Mouse (Mus musculus) kidney, embryonic 16.5 days (tissue): ENCODE data around the gene Tnfsf15. TPM values are rescaled to one million over a fixed set of nuclear protein-coding genes. Genes with fewer than 3 reads are reported as not detected.

Experiments
- ATAC-seq: fragments of 200-750 bp; cut with Nextera tagmentation; 2 replicates; pipeline ENCODE4 v1.8.0; 2017; ENCODE audit warnings: moderate TSS enrichment; ENCODE audit not compliant: low FRiP score, low TSS enrichment
- H3K27ac ChIP-seq: fragments of 300-500 bp; sonication (generic); 2 replicates; pipeline ENCODE4 v1.5.1; 2014; ENCODE audit warnings: low read length
- H3K27me3 ChIP-seq: fragments of 300-500 bp; sonication (generic); 2 replicates; pipeline ENCODE4 v1.6.1; 2014; ENCODE audit warnings: low read length, control low read depth, mixed read lengths; ENCODE audit not compliant: insufficient read depth
- H3K36me3 ChIP-seq: fragments of 300-500 bp; sonication (generic); 2 replicates; pipeline ENCODE4 v1.6.1; 2014; ENCODE audit warnings: low read length, control low read depth, mixed read lengths; ENCODE audit not compliant: insufficient read depth
- H3K4me1 ChIP-seq: fragments of 300-500 bp; sonication (generic); 2 replicates; pipeline ENCODE4 v1.6.1; 2014; ENCODE audit warnings: low read length, control low read depth, mixed read lengths; ENCODE audit not compliant: insufficient read depth
- H3K4me2 ChIP-seq: fragments of 300-500 bp; sonication (generic); replicated peaks from 2 replicates; pipeline ENCODE4 v1.6.1; 2014; ENCODE audit warnings: low read depth, low read length
- H3K4me3 ChIP-seq: fragments of 300-500 bp; sonication (generic); 2 replicates; pipeline ENCODE4 v1.5.1; 2014; ENCODE audit warnings: mild to moderate bottlenecking, low read length
- H3K9ac ChIP-seq: fragments of 300-500 bp; sonication (generic); replicated peaks from 2 replicates; pipeline ENCODE4 v1.6.1; 2014; ENCODE audit warnings: low read length
- H3K9me3 ChIP-seq: fragments of 300-500 bp; sonication (generic); 2 replicates; pipeline ENCODE4 v1.6.1; 2016; ENCODE audit warnings: low read length, control low read depth
- WGBS: fragments of 180-500 bp; shearing (Covaris S2); extraction: QIAGEN DNeasy Blood & Tissue Kit; methylation state at CpG from one replicate; pipeline ENCODE4 v1.1.7; 2014; 5-methylcytosine and 5-hydroxymethylcytosine counted together
- polyA plus RNA-seq: library from polyadenylated mRNA; unstranded; fragments of >200 nt; fragmentation: Nextera tagmentation; extraction: Ambion mirVana; gene quantifications from 2 replicates; pipeline ENCODE4 v1.2.1, GENCODE M21; 2015

Tnfsf15 gene
- 1.3 TPM in 2 replicates for polyA plus RNA-seq

DNA sequence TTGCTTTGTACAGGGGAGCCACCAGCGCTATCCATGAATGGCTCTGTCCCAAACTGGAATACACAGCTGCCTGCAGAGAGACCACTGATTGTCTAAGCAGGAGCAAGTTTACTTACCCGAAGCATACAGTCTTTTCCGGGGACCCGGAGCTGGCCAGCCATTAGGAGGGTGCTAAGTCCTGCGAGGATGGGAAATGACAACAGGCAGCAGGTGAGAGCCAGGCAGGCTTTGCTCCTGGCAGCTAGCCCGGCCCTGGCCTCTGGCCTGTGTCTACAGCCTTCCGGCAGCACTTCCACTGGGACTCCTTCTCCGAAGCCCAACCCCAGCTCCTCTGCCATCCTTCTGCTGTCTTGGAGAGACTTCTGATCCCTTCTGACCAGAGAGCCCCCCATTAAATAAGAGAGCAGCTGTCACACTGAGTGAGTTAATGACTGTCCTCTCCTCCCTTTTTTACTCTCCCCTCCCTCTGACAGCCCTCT is at the start of gene Tnfsf15:
Gene Tnfsf15 (minus strand): TSS at position 421 of the 479 bp plus-strand sequence.
- ATAC-seq, result peak; percentile 64
- Histone ChIP-seq H3K4me3 (peak within 1 kb of the TSS; percentile 8), H3K9ac (peak within 1 kb of the TSS; percentile 46), H3K4me2 (peak within 1 kb of the TSS; percentile 27), H3K4me1 (peaks cover 36% of the 10 kb centered on the region), H3K9me3 (no peaks in the 10 kb centered on the region), H3K36me3 (no peaks in the 10 kb centered on the region), H3K27ac (peak within 1 kb of the TSS; percentile 75), H3K27me3 (no peaks in the 10 kb centered on the region)
- WGBS, result 17% methylated on average over 8 of the region's 8 CpGs

DNA sequence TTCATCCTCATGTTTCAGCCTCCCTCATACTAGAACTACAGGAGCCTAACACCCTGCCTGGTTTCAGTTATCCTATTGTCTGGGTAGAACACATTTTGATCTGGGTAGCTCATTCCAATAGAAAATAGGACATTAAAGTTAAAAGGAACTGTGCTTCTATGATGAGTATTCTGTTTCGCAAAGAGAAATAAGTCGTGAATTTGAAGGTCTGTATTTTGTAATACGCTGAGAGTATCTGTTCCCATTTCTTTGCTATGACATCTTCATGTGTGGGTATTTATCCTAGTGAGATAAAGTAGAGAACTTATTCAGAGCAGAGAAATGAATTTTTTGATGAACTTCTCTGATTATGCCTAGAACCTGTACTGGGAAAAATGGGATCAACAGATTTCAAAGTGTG is 47.4 kb upstream of the Tnfsf15 start:
- no peak overlapping the region for H3K27ac ChIP-seq
- H3K9me3 ChIP-seq, result no peaks in the 10 kb centered on the region
- no peak overlapping the region for H3K9ac ChIP-seq
- no peak for ATAC-seq
- H3K4me3 ChIP-seq, result no peak overlapping the region
- H3K27me3 ChIP-seq, result no peaks in the 10 kb centered on the region
- H3K4me2 ChIP-seq, result no peak overlapping the region
- H3K4me1 ChIP-seq, result no peaks in the 10 kb centered on the region
- no peaks in the 10 kb centered on the region for H3K36me3 ChIP-seq
- 97% methylated on average over 3 of the region's 3 CpGs for WGBS

GRCm38 (mm10) chr4:63785466-63785865 is 40.6 kb upstream of the Tnfsf15 start:
- no peaks in the 10 kb centered on the region for H3K36me3 ChIP-seq
- H3K9ac ChIP-seq, result no peak overlapping the region
- no peaks in the 10 kb centered on the region for H3K27me3 ChIP-seq
- no peak for ATAC-seq
- H3K9me3 ChIP-seq, result no peaks in the 10 kb centered on the region
- no peak overlapping the region for H3K4me3 ChIP-seq
- peaks cover 8% of the 10 kb centered on the region; the same call in 1 of the 2 replicates for H3K4me1 ChIP-seq
- no peak overlapping the region for H3K4me2 ChIP-seq
- WGBS, result 53% methylated on average over 2 of the region's 2 CpGs
- H3K27ac ChIP-seq, result no peak overlapping the region

- Histone ChIP-seq H3K9me3 (no peaks in the 10 kb centered on the region), H3K4me2 (no peak overlapping the region), H3K36me3 (no peaks in the 10 kb centered on the region), H3K4me3 (no peak overlapping the region), H3K27me3 (no peaks in the 10 kb centered on the region), H3K4me1 (peaks cover 8% of the 10 kb centered on the region; the same call in 1 of the 2 replicates), H3K27ac (peak overlapping the region; percentile 36; the same call in 1 of the 2 replicates), H3K9ac (no peak overlapping the region)
- ATAC-seq, result peak; percentile 69; the same call in 1 of the 2 replicates
- 26% methylated on average over 5 of the region's 5 CpGs for WGBS
These were observed 38.9 kb upstream of the Tnfsf15 start for GRCm38 (mm10) chr4:63783826-63784225.

GRCm38 (mm10) chr4:63782970-63783613 is 38.2 kb upstream of the Tnfsf15 start:
- WGBS, result 71% methylated on average over 7 of the region's 7 CpGs
- ATAC-seq, result peak; percentile 49; the same call in 1 of the 2 replicates
- H3K27ac ChIP-seq, result peak overlapping the region; percentile 36; the same call in 1 of the 2 replicates

DNA sequence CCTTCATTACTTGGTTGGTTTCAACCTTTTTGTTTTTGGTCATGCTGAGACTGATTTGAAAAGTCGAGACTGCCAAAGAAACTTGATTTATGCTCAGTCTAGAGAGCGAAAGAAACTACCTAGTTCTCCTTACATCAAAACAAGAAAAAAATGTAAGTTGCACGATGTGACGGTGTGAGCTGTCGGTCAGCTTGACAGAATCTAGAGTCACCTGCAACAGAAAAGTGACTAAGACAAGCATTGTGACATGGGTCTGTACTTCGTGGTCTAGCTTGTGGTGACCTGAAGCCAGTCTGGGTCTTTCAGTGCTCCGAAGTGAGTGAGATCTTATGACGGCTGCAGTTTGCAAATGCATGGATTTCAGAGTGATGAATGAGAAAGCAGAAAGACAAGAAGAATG is 32.3 kb upstream of the Tnfsf15 start:
- no peak overlapping the region for H3K9ac ChIP-seq
- H3K4me1 ChIP-seq, result no peaks in the 10 kb centered on the region
- no peak overlapping the region for H3K27ac ChIP-seq
- H3K4me2 ChIP-seq, result no peak overlapping the region
- H3K9me3 ChIP-seq, result 0 out of 2 replicates have a peak, but pooled peaks cover 2% of the 10 kb centered on the region
- H3K36me3 ChIP-seq, result no peaks in the 10 kb centered on the region
- 80% methylated on average over 8 of the region's 8 CpGs for WGBS
- no peak overlapping the region for H3K4me3 ChIP-seq
- H3K27me3 ChIP-seq, result no peaks in the 10 kb centered on the region
- no peak for ATAC-seq

More at GRCm38 (mm10) chr4:63782970-63783613, 38.2 kb upstream of the Tnfsf15 start:
- Histone ChIP-seq H3K9ac (no peak overlapping the region), H3K27me3 (no peaks in the 10 kb centered on the region), H3K4me1 (peaks cover 8% of the 10 kb centered on the region; the same call in 1 of the 2 replicates), H3K9me3 (no peaks in the 10 kb centered on the region), H3K4me3 (no peak overlapping the region), H3K36me3 (no peaks in the 10 kb centered on the region), H3K4me2 (no peak overlapping the region)

- Histone ChIP-seq H3K4me3 (no peak overlapping the region), H3K4me2 (no peak overlapping the region), H3K27ac (peak overlapping the region; percentile 65; the same call in 1 of the 2 replicates), H3K4me1 (no peaks in the 10 kb centered on the region), H3K27me3 (no peaks in the 10 kb centered on the region), H3K9ac (no peak overlapping the region), H3K9me3 (0 out of 2 replicates have a peak, but pooled peaks cover 2% of the 10 kb centered on the region), H3K36me3 (no peaks in the 10 kb centered on the region)
- 62% methylated on average over 8 of the region's 8 CpGs for WGBS
- ATAC-seq, result no peak
These were observed 28.6 kb upstream of the Tnfsf15 start for GRCm38 (mm10) chr4:63773306-63774090.

DNA sequence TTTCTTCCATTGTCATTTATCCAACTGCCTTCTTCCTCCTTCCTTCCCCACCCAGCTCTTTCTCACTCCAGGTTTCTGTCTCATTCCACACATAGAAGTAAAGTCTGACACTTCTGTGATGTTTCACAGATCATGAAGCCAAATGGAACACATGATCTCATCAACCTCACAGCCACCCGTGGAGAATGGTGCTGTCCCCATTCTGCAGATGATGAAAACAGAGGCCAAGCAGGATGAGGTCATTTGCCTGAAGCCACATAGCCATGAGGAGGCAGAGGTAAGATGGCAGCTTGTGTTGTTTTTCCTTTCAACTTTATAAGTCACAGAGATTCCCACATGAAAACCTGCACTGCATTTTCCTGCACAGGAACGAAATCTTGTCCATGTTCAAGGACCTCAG is 27.6 kb upstream of the Tnfsf15 start:
- Histone ChIP-seq H3K4me2 (no peak overlapping the region), H3K27ac (no peak overlapping the region), H3K4me1 (no peaks in the 10 kb centered on the region), H3K9ac (no peak overlapping the region), H3K9me3 (0 out of 2 replicates have a peak, but pooled peaks cover 2% of the 10 kb centered on the region), H3K27me3 (no peaks in the 10 kb centered on the region), H3K4me3 (no peak overlapping the region), H3K36me3 (no peaks in the 10 kb centered on the region)
- no peak for ATAC-seq
- WGBS, result 79% methylated on average over 2 of the region's 2 CpGs

DNA sequence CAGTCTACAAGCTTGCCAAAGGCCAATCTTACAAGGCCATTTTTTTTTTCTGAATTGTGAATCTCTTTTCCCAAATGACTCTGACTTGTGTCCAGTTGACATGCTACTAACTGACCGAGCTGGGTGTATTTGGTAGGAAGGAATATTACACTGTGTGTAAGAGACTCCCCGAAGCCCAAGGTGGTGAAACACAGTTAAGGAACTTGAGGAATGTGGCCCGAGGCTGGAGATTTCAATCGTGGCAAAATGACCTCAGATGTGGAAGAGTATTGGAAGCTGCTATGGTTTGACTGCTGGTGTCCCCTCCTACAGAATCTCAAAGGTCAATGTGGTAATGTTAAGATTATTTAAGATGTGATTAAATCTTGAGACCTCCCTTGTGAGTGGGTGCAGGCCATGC is 26.4 kb upstream of the Tnfsf15 start:
- H3K4me2 ChIP-seq, result no peak overlapping the region
- 78% methylated on average over 4 of the region's 4 CpGs for WGBS

More for the DNA sequence above, 26.4 kb upstream of the Tnfsf15 start:
- Histone ChIP-seq H3K9ac (no peak overlapping the region), H3K4me3 (no peak overlapping the region), H3K36me3 (no peaks in the 10 kb centered on the region), H3K4me1 (no peaks in the 10 kb centered on the region), H3K9me3 (0 out of 2 replicates have a peak, but pooled peaks cover 2% of the 10 kb centered on the region), H3K27ac (no peak overlapping the region), H3K27me3 (no peaks in the 10 kb centered on the region)
- no peak for ATAC-seq
